Mouse (Mus musculus) CH12.LX (cell line): Measurements from ENCODE around the gene Dock10. TPM values are rescaled to one million over a fixed set of nuclear protein-coding genes. Genes with fewer than 3 reads are reported as not detected.

Experiments
- DNase-seq: peaks from one replicate; pipeline ENCODE4 v3.0.0-alpha.2; 2013; ENCODE audit errors: extremely low read depth
- H3K27ac ChIP-seq: 2 replicates; pipeline ENCODE4 v1.5.1; 2012; ENCODE audit warnings: low read depth, mild to moderate bottlenecking, control low read depth, moderate library complexity; ENCODE audit not compliant: insufficient read depth
- H3K27me3 ChIP-seq: replicated peaks from 2 replicates; pipeline ENCODE3; 2012; ENCODE audit warnings: inconsistent platforms
- H3K36me3 ChIP-seq, 2 experiments: replicated peaks in 1 of 2; 2 replicates each; pipeline versions ENCODE3 to v1.6.1; 2012; ENCODE audit warnings: inconsistent platforms in 1 of 2, low read length in 1 of 2, mild to moderate bottlenecking in 1 of 2, mixed read lengths in 1 of 2, moderate library complexity in 1 of 2; ENCODE audit not compliant: control insufficient read depth in 1 of 2, insufficient read depth in 1 of 2
- H3K4me1 ChIP-seq, 2 experiments: 2 replicates each; pipeline ENCODE4 v1.6.1; 2012; ENCODE audit warnings: inconsistent platforms in 1 of 2, moderate library complexity in 1 of 2; ENCODE audit not compliant: insufficient read depth in 2 of 2, control insufficient read depth in 1 of 2
- H3K4me2 ChIP-seq: 2 replicates; pipeline ENCODE4 v1.6.1; 2012; ENCODE audit warnings: low read depth, mild to moderate bottlenecking, control low read depth; ENCODE audit not compliant: poor library complexity, insufficient read depth, severe bottlenecking
- H3K4me3 ChIP-seq, 3 experiments: fragments of 150-350 bp in 1 of 3; sonication (generic) in 1 of 3; replicated peaks in 1 of 3; 2 replicates each; pipeline versions ENCODE3 to v1.5.1; 2011 to 2012; ENCODE audit warnings: low read depth in 2 of 3, low read length in 2 of 3, mild to moderate bottlenecking in 2 of 3, moderate library complexity in 2 of 3, control low read depth in 1 of 3, improper control_type of control experiment in 1 of 3, inconsistent platforms in 1 of 3, mixed read lengths in 1 of 3; ENCODE audit not compliant: poor library complexity in 1 of 3
- H3K79me2 ChIP-seq: replicated peaks from 2 replicates; pipeline ENCODE4 v1.6.1; 2012; ENCODE audit warnings: mild to moderate bottlenecking, moderate library complexity; ENCODE audit not compliant: control insufficient read depth, poor library complexity, insufficient read depth, severe bottlenecking; ENCODE audit errors: extremely low read depth
- H3K9ac ChIP-seq: 2 replicates; pipeline ENCODE4 v1.6.1; 2012; ENCODE audit warnings: low read depth, mild to moderate bottlenecking, control low read depth, moderate library complexity; ENCODE audit not compliant: insufficient read depth
- H3K9me3 ChIP-seq: replicated peaks from 2 replicates; pipeline ENCODE3; 2012; ENCODE audit warnings: low read length, inconsistent platforms, mixed read lengths
- CTCF ChIP-seq, 2 experiments: IDR thresholded peaks in 1 of 2; conservative IDR thresholded peaks in 1 of 2; 2 replicates each; pipeline ENCODE4 v1.5.1; 2011 to 2012; ENCODE audit warnings: low read depth in 2 of 2, low read length in 2 of 2, improper control_type of control experiment in 1 of 2, inconsistent platforms in 1 of 2, mild to moderate bottlenecking in 1 of 2, moderate library complexity in 1 of 2
- ELF1 ChIP-seq: IDR thresholded peaks from 2 replicates; pipeline ENCODE4 v1.6.1; 2014; ENCODE audit warnings: low read depth, mild to moderate bottlenecking, inconsistent platforms, low read length, improper control_type of control experiment
- EP300 ChIP-seq: IDR thresholded peaks from 2 replicates; pipeline ENCODE4 v1.6.1; 2011; ENCODE audit warnings: low read length, improper control_type of control experiment
- ETS1 ChIP-seq: conservative IDR thresholded peaks from 2 replicates; pipeline ENCODE4 v1.6.1; 2012; ENCODE audit warnings: low read depth, mild to moderate bottlenecking, inconsistent platforms, low read length, improper control_type of control experiment, moderate library complexity
- GABPA ChIP-seq: IDR thresholded peaks from 2 replicates; pipeline ENCODE4 v1.6.1; 2012; ENCODE audit warnings: low read depth, low read length, improper control_type of control experiment, inconsistent platforms; ENCODE audit not compliant: insufficient replicate concordance
- HCFC1 ChIP-seq: IDR thresholded peaks from 2 replicates; pipeline ENCODE4 v1.6.1; 2012; ENCODE audit warnings: low read depth, mild to moderate bottlenecking, inconsistent platforms, low read length, improper control_type of control experiment
- JUND ChIP-seq: conservative IDR thresholded peaks from 2 replicates; pipeline ENCODE4 v1.6.1; 2011; ENCODE audit warnings: low read depth, low read length, improper control_type of control experiment
- KAT2A ChIP-seq: IDR thresholded peaks from 2 replicates; pipeline ENCODE4 v1.6.1; 2012; ENCODE audit warnings: low read length, improper control_type of control experiment, inconsistent platforms; ENCODE audit not compliant: insufficient replicate concordance
- MAFK ChIP-seq: IDR thresholded peaks from 2 replicates; pipeline ENCODE4 v1.6.1; 2011; ENCODE audit warnings: low read length, improper control_type of control experiment; ENCODE audit not compliant: insufficient replicate concordance
- MAZ ChIP-seq: IDR thresholded peaks from 2 replicates; pipeline ENCODE4 v1.6.1; 2012; ENCODE audit warnings: low read depth, mild to moderate bottlenecking, inconsistent platforms, low read length, improper control_type of control experiment, moderate library complexity
- MEF2A ChIP-seq: IDR thresholded peaks from 2 replicates; pipeline ENCODE4 v1.6.1; 2014; ENCODE audit warnings: low read depth, mild to moderate bottlenecking, inconsistent platforms, low read length, improper control_type of control experiment, borderline replicate concordance
- NELFE ChIP-seq: IDR thresholded peaks from 2 replicates; pipeline ENCODE4 v1.6.1; 2011; ENCODE audit warnings: low read depth, low read length, improper control_type of control experiment
- NRF1 ChIP-seq: IDR thresholded peaks from 2 replicates; pipeline ENCODE4 v1.6.1; 2014; ENCODE audit warnings: low read depth, mild to moderate bottlenecking, inconsistent platforms, low read length, improper control_type of control experiment, moderate library complexity
- PAX5 ChIP-seq: IDR thresholded peaks from 2 replicates; pipeline ENCODE4 v1.6.1; 2012; ENCODE audit warnings: low read length, inconsistent platforms, mixed read lengths
- POLR2AphosphoS2 ChIP-seq: IDR thresholded peaks from 2 replicates; pipeline ENCODE4 v1.6.1; 2011; ENCODE audit warnings: low read depth, low read length, improper control_type of control experiment
- RAD21 ChIP-seq: IDR thresholded peaks from 2 replicates; pipeline ENCODE4 v1.6.1; 2011; ENCODE audit warnings: low read depth, mild to moderate bottlenecking, low read length, improper control_type of control experiment, moderate library complexity
- SIN3A ChIP-seq: IDR thresholded peaks from 2 replicates; pipeline ENCODE4 v1.6.1; 2012; ENCODE audit warnings: low read length, improper control_type of control experiment, inconsistent platforms
- SMC3 ChIP-seq: IDR thresholded peaks from 2 replicates; pipeline ENCODE4 v1.6.1; 2011; ENCODE audit warnings: low read depth, low read length, improper control_type of control experiment
- TBP ChIP-seq: conservative IDR thresholded peaks from 2 replicates; pipeline ENCODE4 v1.6.1; 2011; ENCODE audit warnings: low read depth, low read length, improper control_type of control experiment
- TCF12 ChIP-seq: IDR thresholded peaks from 2 replicates; pipeline ENCODE4 v1.6.1; 2014; ENCODE audit warnings: low read depth, mild to moderate bottlenecking, inconsistent platforms, low read length, improper control_type of control experiment
- USF1 ChIP-seq: IDR thresholded peaks from 2 replicates; pipeline ENCODE4 v1.6.1; 2014; ENCODE audit warnings: low read depth, mild to moderate bottlenecking, inconsistent platforms, low read length, improper control_type of control experiment
- USF2 ChIP-seq: conservative IDR thresholded peaks from 2 replicates; pipeline ENCODE4 v1.6.1; 2011; ENCODE audit warnings: low read depth, low read length, improper control_type of control experiment
- ZC3H11A ChIP-seq: IDR thresholded peaks from 2 replicates; pipeline ENCODE4 v1.6.1; 2012; ENCODE audit warnings: low read depth, mild to moderate bottlenecking, inconsistent platforms, low read length, improper control_type of control experiment
- ZKSCAN1 ChIP-seq: IDR thresholded peaks from 2 replicates; pipeline ENCODE4 v1.6.1; 2012; ENCODE audit warnings: low read depth, inconsistent platforms, low read length, improper control_type of control experiment, borderline replicate concordance
- ZMIZ1 ChIP-seq: IDR thresholded peaks from 2 replicates; pipeline ENCODE4 v1.6.1; 2012; ENCODE audit warnings: low read depth, mild to moderate bottlenecking, inconsistent platforms, low read length, improper control_type of control experiment
- dilution Hi-C: fragments of 300-500 bp; cut with MboI; formaldehyde crosslinking; loops from 2 replicates; pipeline ENCODE4 v1.14.3; 2020; ENCODE audit warnings: low sequenced_read_pairs; ENCODE audit not compliant: extremely low pct_unique_long_range_greater_than_20kb, extremely low pct_ligation_motif_present
- in situ Hi-C: fragments of 300-500 bp; cut with MboI; formaldehyde crosslinking; loops from 3 replicates; pipeline ENCODE4 v1.14.3; 2019; ENCODE audit warnings: low sequenced_read_pairs, low pct_ligation_motif_present, low pct_unique_long_range_greater_than_20kb, mixed read lengths
- polyA plus RNA-seq: library from polyadenylated mRNA; unstranded; fragments of >175 nt; gene quantifications from 2 replicates; pipeline ENCODE4 v1.2.1, GENCODE M21; 2012; ENCODE audit warnings: low read depth; ENCODE audit not compliant: insufficient read length
- total RNA-seq, 2 experiments: library from RNA; depleted of rRNA; stranded (reverse); fragments of 300-350 nt in 1 of 2; fragments of >200 nt in 1 of 2; gene quantifications; 2 replicates each; pipeline ENCODE4 v1.2.3; 2012 to 2014

The Dock10 gene
- total and polyA plus RNA-seq, 3 experiments, result 44.7 to 77.2 (median 62.2) TPM

GRCm38 (mm10) chr1:80730174-80730573 lies 28.2 kb downstream of the Dock10 start (continued):
- TF ChIP-seq HCFC1 (no peak), ZC3H11A (no peak), USF1 (no peak), PAX5 (no peak), TCF12 (peak; percentile 44; the same call in 1 of the 2 replicates), POLR2AphosphoS2 (no peak)

GRCm38 (mm10) chr1:80728183-80728582 lies 30.1 kb downstream of the Dock10 start:
- dilution Hi-C loops (no loop called here), in situ Hi-C loops (loop anchor here (10.0 kb wide), 2 partner anchors 53 to 133 kb away; no protein-coding TSS in a partner anchor)
- Histone ChIP-seq H3K79me2 (peaks cover 22% of the 10 kb centered on the region), H3K9ac (no peak overlapping the region), H3K27ac (no peak overlapping the region), H3K4me3 (no peak overlapping the region), H3K9me3 (no peaks in the 10 kb centered on the region), H3K4me2 (no peak overlapping the region), H3K36me3 (peaks cover 7 to 41% of the 10 kb centered on the region in 2 experiments), H3K27me3 (no peaks in the 10 kb centered on the region), H3K4me1 (peaks cover 10 to 72% of the 10 kb centered on the region in 2 experiments)
- TF ChIP-seq USF2, result no peak
- TF ChIP-seq TBP, result no peak
- TF ChIP-seq SIN3A, result peak; percentile 47; the same call in 1 of the 2 replicates
- TF ChIP-seq ELF1, result no peak
- TF ChIP-seq ETS1, result no peak
- peak; percentile 16 to 78; a peak in 3 of 4 replicates for TF ChIP-seq CTCF (conservative IDR thresholded peaks at IDR 0.05 in 1 of 2, IDR thresholded peaks at IDR 0.05 in 1 of 2; ENCODE audit: low read depth in 2 of 2, low read length in 2 of 2)
- TF ChIP-seq GABPA, result no peak
- no peak for TF ChIP-seq MEF2A
- TF ChIP-seq MAZ, result no peak
- peak; percentile 81 for TF ChIP-seq RAD21
- no peak for TF ChIP-seq NRF1
- TF ChIP-seq NELFE, result no peak
- TF ChIP-seq JUND, result no peak
- no peak for TF ChIP-seq EP300
- peak; percentile 71 for TF ChIP-seq SMC3
- no peak for TF ChIP-seq POLR2AphosphoS2
- TF ChIP-seq MAFK, result no peak
- no peak for TF ChIP-seq ZKSCAN1
- no peak for TF ChIP-seq HCFC1
- TF ChIP-seq KAT2A, result no peak
- no peak for TF ChIP-seq ZMIZ1
- peak; percentile 72 for DNase-seq
